Mouse (Mus musculus) lung, postnatal 0 days (tissue): Measurements from ENCODE around the gene Cenpf. TPM values are rescaled to one million over a fixed set of nuclear protein-coding genes. Genes with fewer than 3 reads are reported as not detected.

ENCODE experiments used
- ATAC-seq: fragments of 200-750 bp; cut with Nextera tagmentation; 2 replicates; pipeline ENCODE4 v1.8.0; 2017; ENCODE audit warnings: moderate library complexity
- DNase-seq: peaks from one replicate; pipeline ENCODE4 v3.0.0-alpha.2; 2016; ENCODE audit warnings: low spot score
- H3K27ac ChIP-seq: fragments of 300-500 bp; sonication (generic); 2 replicates; pipeline ENCODE4 v1.5.1; 2014; ENCODE audit warnings: antibody characterized with exemption, mild to moderate bottlenecking, low read length, mixed read lengths
- H3K27me3 ChIP-seq: fragments of 300-500 bp; sonication (generic); replicated peaks from 2 replicates; pipeline ENCODE4 v1.6.1; 2014; ENCODE audit warnings: low read length, mixed read lengths; ENCODE audit not compliant: insufficient read depth
- H3K36me3 ChIP-seq: fragments of 300-500 bp; sonication (generic); 2 replicates; pipeline ENCODE4 v1.6.1; 2014; ENCODE audit warnings: low read length, mixed read lengths; ENCODE audit not compliant: insufficient read depth
- H3K4me1 ChIP-seq: fragments of 300-500 bp; sonication (generic); 2 replicates; pipeline ENCODE4 v1.6.1; 2014; ENCODE audit warnings: antibody characterized with exemption, low read depth, low read length, mixed read lengths; ENCODE audit not compliant: insufficient read depth
- H3K4me2 ChIP-seq: fragments of 300-500 bp; sonication (generic); replicated peaks from 2 replicates; pipeline ENCODE4 v1.6.1; 2014; ENCODE audit warnings: low read depth, mild to moderate bottlenecking, low read length, moderate library complexity, mixed read lengths
- H3K4me3 ChIP-seq: fragments of 300-500 bp; sonication (generic); 2 replicates; pipeline ENCODE4 v1.5.1; 2014; ENCODE audit warnings: low read depth, low read length
- H3K9ac ChIP-seq: fragments of 300-500 bp; sonication (generic); replicated peaks from 2 replicates; pipeline ENCODE4 v1.6.1; 2014; ENCODE audit warnings: low read depth, mild to moderate bottlenecking
- H3K9me3 ChIP-seq: fragments of 300-500 bp; sonication (generic); 2 replicates; pipeline ENCODE4 v1.6.1; 2016; ENCODE audit warnings: low read length, mixed read lengths
- CTCF ChIP-seq: IDR thresholded peaks from 2 replicates; pipeline ENCODE4 v1.5.1; 2016; ENCODE audit warnings: antibody characterized with exemption, mild to moderate bottlenecking
- EP300 ChIP-seq: IDR thresholded peaks from 2 replicates; pipeline ENCODE4 v1.6.1; 2016; ENCODE audit warnings: antibody characterized with exemption, mild to moderate bottlenecking, control low read depth
- WGBS: fragments of 180-500 bp; shearing (Covaris S2); extraction: QIAGEN DNeasy Blood & Tissue Kit; methylation state at CpG from one replicate; pipeline ENCODE4 v1.1.7; 2014; 5-methylcytosine and 5-hydroxymethylcytosine counted together
- polyA plus RNA-seq: library from polyadenylated mRNA; unstranded; fragments of >200 nt; fragmentation: Nextera tagmentation; extraction: Ambion mirVana; gene quantifications from 2 replicates; pipeline ENCODE4 v1.2.1, GENCODE M21; 2015

Cenpf gene
- polyA plus RNA-seq, 1 experiment from 2014 or later: 4.1 TPM

- Histone ChIP-seq H3K36me3 (no peaks in the 10 kb centered on the region), H3K4me2 (peak within 1 kb of the TSS; percentile 93), H3K27ac (peak within 1 kb of the TSS; percentile 98), H3K4me3 (peak within 1 kb of the TSS; percentile 77), H3K9me3 (no peaks in the 10 kb centered on the region), H3K27me3 (no peaks in the 10 kb centered on the region), H3K9ac (peak within 1 kb of the TSS; percentile 76), H3K4me1 (peaks cover 10% of the 10 kb centered on the region; the same call in 1 of the 2 replicates)
- peak; percentile 94 for ATAC-seq
- TF ChIP-seq EP300: no peak
- TF ChIP-seq CTCF: no peak
- 2% methylated on average over 64 of the region's 98 CpGs for WGBS
- peak; percentile 96 for DNase-seq
Observed at GRCm38 (mm10) chr1:189727884-189728783, 40.2 kb upstream of the Cenpf start, which contains the start of gene Ptpn14. Ptpn14 (plus strand) TSS chr1:189728268.

GRCm38 (mm10) chr1:189727346-189727883, 39.5 kb upstream of the Cenpf start:
- Histone ChIP-seq H3K27ac (peak overlapping the region; percentile 98), H3K4me3 (peak overlapping the region; percentile 77), H3K9ac (peak overlapping the region; percentile 62), H3K4me2 (peak overlapping the region; percentile 93), H3K36me3 (no peaks in the 10 kb centered on the region), H3K27me3 (no peaks in the 10 kb centered on the region), H3K4me1 (peaks cover 10% of the 10 kb centered on the region; the same call in 1 of the 2 replicates), H3K9me3 (no peaks in the 10 kb centered on the region)
- 0 out of 2 replicates have a peak, but pooled peaks have one; percentile 1 for TF ChIP-seq CTCF
- TF ChIP-seq EP300: peak; percentile 81
- DNase-seq (peak; percentile 95), ATAC-seq (peak; percentile 83)
- 1% methylated on average over 21 of the region's 22 CpGs for WGBS

DNA sequence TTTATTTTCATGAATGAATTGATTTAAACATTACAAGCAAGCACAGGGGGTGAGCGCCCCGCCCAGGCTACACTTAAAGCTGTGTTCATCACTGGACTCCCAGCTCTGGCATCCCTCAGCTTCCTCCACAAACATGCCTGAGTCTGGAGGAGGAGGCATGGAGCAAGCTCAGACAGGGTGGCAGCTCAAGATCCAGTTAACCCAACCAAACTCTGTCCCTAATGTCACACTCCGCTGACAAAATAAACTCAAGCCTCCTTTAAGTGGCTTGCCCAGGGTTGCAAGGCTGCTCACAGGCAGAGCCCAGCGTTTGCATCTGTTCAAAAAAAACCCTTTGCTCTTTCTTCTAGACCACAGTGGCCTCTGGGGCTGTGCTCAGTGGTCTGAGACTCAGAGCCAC, 38.2 kb upstream of the Cenpf start:
- no peak overlapping the region for H3K9ac ChIP-seq
- no peak for ATAC-seq
- WGBS: 66% methylated on average over 4 of the region's 4 CpGs

DNA sequence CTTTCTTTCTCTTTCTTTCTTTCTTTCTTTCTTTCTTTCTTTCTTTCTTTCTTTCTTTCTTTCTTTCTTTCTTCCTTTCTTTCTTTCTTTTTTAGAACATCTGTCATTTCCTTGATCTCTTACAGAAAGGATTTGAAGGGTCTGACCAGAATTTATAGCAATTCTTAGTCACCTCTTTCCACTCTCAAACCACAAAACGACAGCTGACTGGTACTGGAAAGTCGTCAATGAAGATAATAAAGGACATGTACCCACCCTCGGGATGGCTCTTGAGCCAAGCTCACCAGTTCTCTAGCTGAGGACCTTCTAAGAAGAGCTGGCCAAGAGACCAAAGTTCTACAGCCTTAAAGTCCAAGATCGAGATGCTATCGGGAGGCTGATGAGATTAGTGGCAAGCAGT, 30.7 kb upstream of the Cenpf start:
- Histone ChIP-seq H3K4me1 (no peaks in the 10 kb centered on the region), H3K9ac (no peak overlapping the region), H3K4me3 (no peak overlapping the region), H3K9me3 (no peaks in the 10 kb centered on the region), H3K4me2 (no peak overlapping the region), H3K27me3 (no peaks in the 10 kb centered on the region), H3K27ac (no peak overlapping the region), H3K36me3 (no peaks in the 10 kb centered on the region)
- 80% methylated on average over 5 of the region's 5 CpGs for WGBS
- DNase-seq (no peak), ATAC-seq (no peak)
- no peak for TF ChIP-seq EP300
- no peak for TF ChIP-seq CTCF

More for the DNA sequence above, 38.2 kb upstream of the Cenpf start:
- TF ChIP-seq CTCF (no peak), EP300 (no peak)
- H3K27me3 ChIP-seq: no peaks in the 10 kb centered on the region
- H3K9me3 ChIP-seq: no peaks in the 10 kb centered on the region
- peaks cover 8% of the 10 kb centered on the region; the same call in 1 of the 2 replicates for H3K4me1 ChIP-seq
- H3K36me3 ChIP-seq: no peaks in the 10 kb centered on the region
- H3K4me2 ChIP-seq: no peak overlapping the region
- H3K27ac ChIP-seq: no peak overlapping the region
- no peak for DNase-seq
- H3K4me3 ChIP-seq: no peak overlapping the region

DNA sequence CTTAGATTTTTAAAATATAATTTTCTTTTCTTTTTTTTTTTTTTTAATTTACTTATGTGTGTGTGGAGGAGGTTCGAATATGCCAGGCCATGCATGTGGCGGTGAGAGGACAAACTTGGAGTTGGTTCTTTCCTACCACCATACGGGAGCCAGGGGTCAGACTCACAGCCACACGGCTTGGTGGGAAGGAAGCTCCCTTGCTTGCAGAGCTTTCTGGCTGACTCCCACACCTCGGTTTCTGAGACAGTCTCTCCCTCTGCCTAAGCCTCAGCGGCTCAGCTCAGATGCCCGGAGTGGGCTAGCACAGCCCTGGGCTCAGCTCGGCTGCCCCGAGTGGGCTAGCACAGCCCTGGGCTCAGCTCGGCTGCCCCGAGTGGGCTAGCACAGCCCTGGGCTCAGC, 29.7 kb upstream of the Cenpf start:
- H3K4me1 ChIP-seq: no peaks in the 10 kb centered on the region
- no peak overlapping the region for H3K9ac ChIP-seq
- no peaks in the 10 kb centered on the region for H3K27me3 ChIP-seq
- no peak for TF ChIP-seq CTCF
- no peak for DNase-seq
- H3K36me3 ChIP-seq: no peaks in the 10 kb centered on the region
- no peak overlapping the region for H3K4me2 ChIP-seq
- WGBS: 92% methylated on average over 11 of the region's 11 CpGs
- H3K9me3 ChIP-seq: no peaks in the 10 kb centered on the region
- no peak for ATAC-seq
- H3K4me3 ChIP-seq: no peak overlapping the region
- no peak overlapping the region for H3K27ac ChIP-seq
